Mouse (Mus musculus) layer of hippocampus, adult 9-11 months (tissue): ENCODE measurements around the gene Hmbs.
"Not testable (repeated sequence)": the region's sequence is repeated elsewhere in the genome, so short reads cannot be mapped to it uniquely, and the experiment has no call there.

Source experiments
- DNase-seq: peaks from one replicate; pipeline ENCODE4 v3.0.0; 2022

Gene Hmbs

DNA sequence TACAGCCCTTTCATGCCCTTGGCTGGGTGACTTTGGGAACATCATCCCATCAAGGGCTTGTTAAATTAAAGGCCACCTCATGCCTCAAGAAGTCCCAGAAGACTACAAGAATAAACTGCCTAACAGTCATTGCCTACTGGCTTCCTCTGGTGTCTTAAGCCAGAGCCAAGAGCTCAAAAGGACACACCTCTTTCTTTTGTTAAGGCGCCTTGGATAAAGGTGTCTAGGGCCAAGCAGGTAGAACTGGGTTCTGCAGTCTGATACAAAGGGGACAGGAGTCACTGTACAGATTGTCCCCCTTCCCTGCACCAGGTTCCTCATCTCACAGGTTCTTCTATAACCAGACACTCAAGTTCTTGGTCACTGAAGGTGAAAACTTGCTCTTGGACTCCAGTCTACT lies 1.4 kb downstream of the Hmbs start:
- no peak for DNase-seq

DNA sequence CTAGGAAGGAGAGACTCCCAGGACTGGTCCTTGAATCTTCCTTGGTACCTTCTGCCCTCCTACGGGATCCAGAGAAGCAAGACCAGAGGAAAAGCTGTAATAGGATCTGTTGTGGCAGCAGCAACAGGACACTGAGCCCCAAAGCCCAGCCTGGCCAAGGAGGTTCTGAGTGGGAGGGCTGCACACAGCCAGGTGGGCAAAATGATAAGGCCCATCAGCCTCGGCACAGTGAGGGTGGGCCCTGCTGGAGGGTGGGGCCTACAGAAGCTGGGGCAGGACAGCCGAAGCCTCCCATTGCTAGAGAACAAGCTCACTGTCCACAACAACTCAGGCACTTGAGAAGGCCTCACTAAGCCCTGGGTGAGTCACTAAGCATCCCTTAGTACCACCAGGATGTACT lies 1.9 kb downstream of the Hmbs start:
- DNase-seq = no peak

DNA sequence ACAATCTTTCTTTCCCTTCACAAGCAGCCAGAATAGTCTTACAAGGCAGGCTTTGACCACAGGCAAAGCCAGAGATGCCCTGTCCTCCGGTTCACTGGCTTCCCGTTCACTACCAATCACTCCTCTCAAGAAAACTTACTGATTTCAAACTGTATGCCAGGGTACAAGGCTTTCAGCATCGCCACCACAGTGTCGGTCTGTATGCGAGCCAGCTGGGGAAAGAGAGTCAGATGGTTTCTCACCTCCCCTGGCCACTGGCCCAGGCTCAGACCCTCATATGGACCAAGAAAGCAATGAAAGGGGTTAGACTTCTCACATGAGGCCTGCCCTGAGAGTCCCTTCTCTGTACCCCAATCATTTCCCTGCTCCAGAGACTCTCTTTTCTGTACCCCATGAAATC lies 2.5 kb downstream of the Hmbs start:
- DNase-seq = no peak

DNA sequence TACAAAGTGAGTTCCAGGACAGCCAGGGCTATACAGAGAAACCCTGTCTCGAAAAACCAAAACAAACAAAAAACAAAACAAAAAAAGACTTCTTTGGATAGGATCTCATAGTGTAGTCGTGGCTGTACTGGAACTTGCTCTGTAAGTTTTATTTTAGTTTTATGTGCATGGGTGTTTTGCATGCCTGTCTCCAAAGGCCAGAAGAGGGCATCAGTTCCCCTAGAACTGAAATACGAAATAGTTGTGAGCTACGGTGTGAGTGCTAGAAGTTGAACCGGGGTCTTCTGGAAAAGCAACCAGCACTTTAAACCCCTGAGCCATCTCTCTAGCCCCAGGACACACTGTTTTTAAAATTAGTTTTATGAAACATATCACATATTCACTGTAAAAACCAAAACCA lies 5.5 kb downstream of the Hmbs start:
- no peak for DNase-seq

- no peak for DNase-seq
Measured at GRCm38 (mm10) chr9:44337436-44338169, 6.4 kb downstream of the Hmbs start.

DNA sequence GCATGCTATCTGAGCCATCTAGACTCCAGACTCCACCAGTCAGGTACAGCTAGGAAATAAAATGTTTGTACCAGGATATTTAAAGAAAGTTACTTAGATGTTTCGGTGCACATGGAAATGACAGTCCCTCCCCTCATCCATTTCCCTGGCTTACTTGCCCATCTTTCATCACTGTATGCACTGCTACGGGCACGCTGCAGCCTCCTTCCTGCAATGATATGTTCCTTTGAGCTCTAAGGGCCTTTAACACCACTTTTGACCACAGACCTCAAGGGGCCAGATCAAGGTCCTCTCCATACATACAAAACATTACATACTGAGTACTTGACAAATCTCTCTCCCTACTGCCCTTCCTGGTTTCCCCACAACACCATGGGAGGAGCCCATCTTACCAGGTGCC lies 7.1 kb downstream of the Hmbs start:
- DNase-seq = no peak

DNA sequence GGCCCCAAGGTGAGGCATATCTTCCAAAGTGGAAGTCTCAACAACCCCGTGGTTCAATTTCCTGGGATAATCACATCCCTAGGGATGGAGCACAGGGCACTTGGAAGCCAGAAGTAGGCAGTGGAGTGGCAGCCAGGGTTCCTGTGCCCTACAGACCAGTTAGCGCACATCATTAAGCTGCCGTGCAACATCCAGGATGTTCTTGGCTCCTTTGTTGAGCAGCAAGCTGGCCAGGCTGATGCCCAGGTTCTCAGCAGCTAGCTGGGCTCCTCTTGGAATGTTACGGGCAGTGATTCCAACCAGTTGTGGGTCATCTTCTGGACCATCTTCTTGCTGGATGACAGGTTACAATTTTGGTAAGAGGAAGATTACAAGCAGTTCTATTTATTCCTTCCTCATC lies 7.5 kb downstream of the Hmbs start:
- not testable (repeated sequence) for DNase-seq

DNA sequence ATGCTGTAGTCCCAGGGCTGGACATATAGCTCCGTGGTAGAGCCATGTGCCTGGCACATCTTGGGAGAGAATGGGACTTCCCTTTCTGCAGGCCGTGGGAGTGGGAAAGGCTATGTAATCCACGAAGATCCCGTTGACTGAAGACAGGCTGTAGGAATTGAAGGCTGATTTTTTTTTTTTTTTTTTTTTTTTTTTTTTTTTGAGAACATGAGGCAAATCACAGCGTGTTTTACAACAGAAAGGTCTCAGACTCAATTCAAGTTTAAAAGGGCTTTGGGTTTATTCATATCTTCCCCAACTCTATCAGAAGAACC lies 8.0 kb downstream of the Hmbs start:
- no peak for DNase-seq

DNA sequence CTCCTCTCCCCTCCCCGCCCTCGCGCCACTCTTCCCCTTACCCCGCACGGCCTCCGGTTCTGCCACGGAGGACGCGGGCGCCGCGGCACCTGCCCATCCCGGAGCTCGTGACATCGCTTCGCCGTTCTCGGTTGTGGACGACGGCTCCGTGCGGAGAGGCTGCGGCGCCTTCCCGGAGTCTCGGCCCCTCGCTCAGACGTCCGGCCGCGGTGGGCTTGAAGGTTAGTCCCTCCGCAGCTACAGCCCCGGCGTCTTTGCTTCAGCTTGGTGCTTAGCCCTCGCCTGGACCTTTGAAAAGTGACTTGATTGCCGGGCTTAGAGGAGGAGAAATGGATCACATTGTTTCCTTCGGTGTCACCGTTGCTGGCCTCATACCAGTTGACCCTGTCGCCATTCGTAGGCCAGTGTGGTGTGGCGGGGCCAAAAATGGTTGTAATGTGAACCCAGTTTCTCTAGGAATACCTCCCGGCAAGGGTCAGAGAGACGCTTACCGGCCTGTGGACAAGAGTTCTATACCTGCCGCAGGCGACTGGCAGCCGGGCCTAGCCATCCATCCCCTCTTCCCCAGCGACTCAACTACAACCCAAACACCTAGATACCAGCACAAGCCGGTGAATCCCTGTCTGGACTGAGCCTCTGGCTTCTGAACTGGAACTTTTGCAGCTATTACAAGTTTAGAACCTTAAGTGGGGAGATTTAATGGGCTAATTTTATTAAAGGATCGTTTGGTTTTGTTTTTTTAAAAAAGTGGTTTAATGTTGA lies 8.5 kb downstream of the Hmbs start:
- no peak for DNase-seq

GRCm38 (mm10) chr9:44334396-44335330 lies 9.4 kb downstream of the Hmbs start, which contains the start of gene H2afx:
Gene H2afx, plus strand, starts transcription at chr9:44334694.
- DNase-seq = peak; percentile 100

DNA sequence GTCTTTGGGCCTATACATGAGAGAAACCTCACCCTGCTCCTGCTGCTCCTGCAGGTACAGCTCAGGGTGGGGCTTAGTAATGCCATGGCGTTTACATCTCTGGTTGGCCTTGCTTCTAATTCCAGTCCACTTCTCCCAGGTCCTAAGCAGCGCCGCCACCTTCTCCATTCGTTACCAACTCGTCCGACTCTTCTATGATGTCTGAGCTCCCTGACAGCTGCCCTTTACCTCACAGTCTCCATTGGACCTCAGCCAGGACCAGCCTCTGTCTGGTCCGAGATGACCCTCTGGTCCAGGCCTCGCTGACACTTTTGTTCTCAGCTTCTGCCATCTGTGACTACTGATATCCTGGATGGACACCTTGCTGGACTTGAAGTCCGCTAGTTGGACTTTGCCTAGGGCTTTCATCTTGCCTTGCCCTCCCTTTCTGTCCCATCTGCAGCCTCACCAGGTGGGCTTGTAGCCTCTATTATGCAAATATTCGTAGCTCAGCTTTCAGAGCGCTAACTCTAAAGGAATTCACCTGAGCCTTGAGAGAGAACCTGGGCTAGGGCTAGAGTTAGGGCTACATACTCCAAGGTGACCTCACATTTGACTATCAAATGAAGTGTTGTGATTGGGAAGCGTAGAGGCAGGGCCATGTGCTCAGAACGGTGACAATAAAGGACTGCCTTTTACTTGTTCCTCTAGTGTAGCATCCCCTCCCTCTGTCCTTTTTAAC lies 10.9 kb downstream of the Hmbs start:
- no peak for DNase-seq

DNA sequence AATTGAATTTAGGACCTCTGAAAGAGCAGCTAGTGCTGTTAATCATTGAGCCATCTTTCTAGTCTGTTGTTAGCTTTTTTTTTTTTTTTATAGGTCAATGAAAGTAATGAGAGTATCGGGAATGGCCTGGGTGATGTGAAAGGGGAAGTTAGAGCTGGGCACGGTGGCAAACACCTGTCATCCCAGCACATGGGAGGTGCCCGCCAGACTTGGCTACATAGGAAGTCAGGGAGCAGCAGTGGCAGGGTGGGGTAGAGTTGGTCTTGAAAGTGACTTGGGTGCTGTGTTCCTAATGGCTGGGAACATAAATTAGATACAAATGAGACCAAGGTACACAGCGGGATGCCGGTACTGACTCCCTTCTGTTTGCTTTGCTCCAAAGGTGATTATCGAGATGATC lies 13.3 kb downstream of the Hmbs start:
- DNase-seq = no peak

GRCm38 (mm10) chr9:44327926-44328325 lies 16.1 kb downstream of the Hmbs start:
- DNase-seq = no peak

DNA sequence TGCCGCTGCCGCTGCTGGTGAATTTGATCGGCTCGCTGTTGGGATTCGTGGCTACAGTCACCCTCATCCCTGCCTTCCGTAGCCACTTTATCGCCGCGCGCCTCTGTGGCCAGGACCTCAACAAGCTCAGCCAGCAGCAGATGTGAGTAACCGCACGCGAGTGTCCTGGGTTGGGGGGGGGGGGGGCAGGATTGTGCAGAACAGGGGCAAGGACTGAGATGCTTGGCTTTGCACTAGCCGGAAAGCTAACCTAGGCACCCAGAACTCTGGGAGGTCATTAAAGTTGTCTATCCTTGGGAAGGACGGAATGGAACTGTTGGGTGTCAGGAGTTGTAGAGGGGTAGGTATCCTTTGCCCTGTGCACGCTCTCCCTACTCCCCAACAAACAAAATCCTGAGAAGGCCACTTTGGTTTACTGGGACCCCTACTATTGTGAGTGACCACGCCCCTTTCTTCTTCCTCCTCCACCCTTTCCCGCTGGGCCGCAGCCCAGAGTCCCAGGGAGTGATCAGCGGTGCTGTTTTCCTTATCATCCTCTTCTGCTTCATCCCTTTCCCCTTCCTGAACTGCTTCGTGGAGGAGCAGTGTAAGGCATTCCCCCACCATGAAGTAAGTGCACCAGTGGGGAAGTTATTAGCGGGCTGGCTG lies 16.8 kb downstream of the Hmbs start:
- no peak for DNase-seq

DNA sequence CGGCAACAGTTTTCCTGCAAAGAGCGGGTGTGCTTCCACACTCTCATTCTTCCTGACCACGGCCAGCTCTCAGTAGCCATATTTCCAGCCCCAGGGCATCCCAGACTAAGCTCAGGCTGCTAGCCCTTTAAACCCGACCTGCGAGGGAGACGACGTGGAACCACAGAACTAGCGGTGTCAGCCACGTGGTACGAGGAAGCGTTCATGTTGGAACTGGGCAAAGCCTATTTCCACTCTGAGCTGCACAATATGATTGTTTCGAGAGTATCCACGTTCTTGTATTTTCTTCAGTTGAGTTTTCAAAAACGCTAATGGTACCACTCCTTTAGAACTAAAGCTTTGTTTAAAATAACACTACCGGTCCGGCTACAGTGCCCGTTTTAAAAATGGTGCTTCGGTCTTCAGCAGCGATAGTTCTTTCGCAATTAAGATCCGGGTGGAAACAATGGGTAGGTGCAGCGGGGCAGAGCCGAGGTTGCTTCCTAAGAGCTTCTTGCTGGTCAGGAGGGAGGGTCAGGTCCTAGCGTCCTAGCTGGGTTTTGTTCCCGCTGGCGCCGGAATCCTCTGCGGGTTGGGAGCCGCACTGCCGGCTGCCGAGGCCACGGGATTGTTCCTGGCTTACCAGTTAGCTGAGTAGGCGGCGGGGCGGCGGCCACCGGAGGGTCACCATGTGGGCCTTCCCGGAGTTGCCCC lies 17.5 kb downstream of the Hmbs start:
- peak; percentile 91 for DNase-seq

DNA sequence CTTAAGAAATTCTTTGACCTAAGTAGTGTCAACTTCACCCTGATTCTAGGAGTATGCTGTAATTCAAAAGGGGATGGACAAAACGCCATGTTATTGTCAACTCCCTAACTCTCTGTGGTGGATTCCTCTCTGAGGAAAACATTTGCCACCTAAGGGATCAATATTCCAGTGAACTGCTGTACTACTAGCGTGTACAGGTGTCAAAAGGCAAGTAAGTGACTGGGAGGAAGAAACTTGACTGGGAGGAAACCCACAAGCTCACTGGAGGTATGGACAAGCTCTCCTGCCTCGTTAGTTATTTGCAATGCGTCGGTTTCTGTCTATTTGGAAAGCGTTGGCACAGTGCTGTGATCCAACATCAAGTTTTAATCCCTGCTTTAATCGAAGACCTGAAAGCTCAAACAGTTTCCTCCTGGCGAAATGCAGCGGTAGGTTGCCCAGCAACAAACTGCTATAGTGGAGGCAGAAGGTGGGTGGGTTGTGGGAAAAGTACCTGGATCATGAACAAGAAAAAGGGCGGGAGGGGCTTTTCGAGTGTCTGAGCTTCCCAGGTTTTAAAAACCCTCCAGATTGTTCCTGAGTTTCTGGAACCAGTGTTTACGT lies 18.2 kb downstream of the Hmbs start, which contains the start of gene Dpagt1:
Gene Dpagt1 (plus strand): TSS at position 252 of the 603 bp plus-strand sequence.
- peak; percentile 72 for DNase-seq

DNA sequence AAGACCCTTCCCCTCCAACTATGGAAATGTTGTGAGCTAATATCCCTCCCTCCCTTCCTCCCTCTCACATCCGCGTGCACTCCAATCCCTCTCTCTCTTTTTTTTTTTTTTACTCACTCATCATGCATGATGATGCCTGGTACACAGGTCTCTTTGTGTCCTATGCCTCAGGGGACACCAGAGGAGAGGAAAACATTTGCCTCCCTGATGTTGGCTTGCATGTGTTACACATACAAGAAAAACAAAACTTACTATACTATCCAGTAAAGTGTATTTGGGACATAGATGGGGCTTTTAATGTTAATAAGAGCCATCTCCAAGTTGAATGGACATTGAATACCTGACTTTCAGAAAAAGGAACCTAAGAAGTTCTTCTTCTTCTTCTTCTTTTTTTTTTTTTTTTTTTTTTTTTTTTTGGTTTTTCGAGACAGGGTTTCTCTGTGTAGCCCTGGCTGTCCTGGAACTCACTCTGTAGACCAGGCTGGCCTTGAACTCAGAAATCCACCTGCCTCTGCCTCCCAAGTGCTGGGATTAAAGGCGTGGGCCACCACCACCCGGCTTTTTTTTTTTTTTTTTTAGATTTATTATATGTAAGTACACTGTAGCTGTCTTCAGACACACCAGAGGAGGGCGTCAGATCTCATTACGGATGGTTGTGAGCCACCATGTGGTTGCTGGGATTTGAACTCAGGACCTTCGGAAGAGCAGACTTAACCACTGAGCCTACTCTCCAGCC lies 18.8 kb downstream of the Hmbs start:
- DNase-seq = not testable (repeated sequence)

GRCm38 (mm10) chr9:44324147-44324546 lies 19.9 kb downstream of the Hmbs start:
- DNase-seq = no peak

DNA sequence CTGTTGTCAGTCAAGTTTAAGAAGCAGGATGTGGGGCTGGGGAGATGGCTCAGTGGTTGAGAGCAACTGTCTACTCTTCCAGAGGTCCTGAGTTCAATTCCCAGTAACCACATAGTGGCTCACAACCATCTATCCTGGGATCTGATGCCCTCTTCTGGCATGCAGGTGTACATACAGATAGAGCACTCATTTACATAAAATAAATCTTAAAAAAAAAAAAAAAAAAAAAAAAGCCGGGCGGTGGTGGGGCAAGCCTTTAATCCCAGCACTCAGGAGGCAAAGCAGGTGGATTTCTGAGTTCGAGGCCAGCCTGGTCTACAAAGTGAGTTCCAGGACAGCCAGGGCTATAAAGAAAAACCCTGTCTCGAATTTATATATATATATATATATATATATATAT lies 20.4 kb downstream of the Hmbs start:
- DNase-seq = not testable (repeated sequence)

- DNase-seq = peak; percentile 72
Measured at GRCm38 (mm10) chr9:44320799-44321133, 23.3 kb downstream of the Hmbs start.
